Mouse (Mus musculus) midbrain, postnatal 0 days (tissue): ENCODE measurements at regions not wholly inside any gene's neighbourhood (a gene's known extent, or its start where the extent isn't known, plus 50 kb on each side); places are given as distances from the start of the nearest gene placed in this dataset.

Experiments used
- ATAC-seq: fragments of 200-750 bp; cut with Nextera tagmentation; 2 replicates; pipeline ENCODE4 v1.8.0; 2017; ENCODE audit warnings: moderate number of reproducible peaks, mild to moderate bottlenecking, moderate TSS enrichment, moderate library complexity; ENCODE audit not compliant: low FRiP score
- DNase-seq: peaks from one replicate; pipeline ENCODE4 v3.0.0-alpha.2; 2015; ENCODE audit warnings: low spot score
- H3K27ac ChIP-seq: fragments of 300-500 bp; sonication (generic); 2 replicates; pipeline ENCODE4 v1.5.1; 2014; ENCODE audit warnings: low read depth, mild to moderate bottlenecking, low read length, mixed read lengths
- H3K27me3 ChIP-seq: fragments of 300-500 bp; sonication (generic); 2 replicates; pipeline ENCODE4 v1.6.1; 2014; ENCODE audit warnings: low read length, control low read depth, mixed read lengths; ENCODE audit not compliant: insufficient read depth
- H3K36me3 ChIP-seq: fragments of 300-500 bp; sonication (generic); 2 replicates; pipeline ENCODE4 v1.6.1; 2014; ENCODE audit warnings: low read length, control low read depth, mixed read lengths; ENCODE audit not compliant: insufficient read depth
- H3K4me1 ChIP-seq: fragments of 300-500 bp; sonication (generic); 2 replicates; pipeline ENCODE4 v1.6.1; 2014; ENCODE audit warnings: mild to moderate bottlenecking, control low read depth, antibody characterized with exemption, low read length, mixed read lengths; ENCODE audit not compliant: insufficient read depth
- H3K4me2 ChIP-seq: fragments of 300-500 bp; sonication (generic); 2 replicates; pipeline ENCODE4 v1.6.1; 2014; ENCODE audit warnings: low read depth, mild to moderate bottlenecking, low read length, mixed read lengths; ENCODE audit not compliant: poor library complexity, severe bottlenecking
- H3K4me3 ChIP-seq: fragments of 300-500 bp; sonication (generic); 2 replicates; pipeline ENCODE4 v1.5.1; 2014; ENCODE audit warnings: low read depth, mild to moderate bottlenecking, low read length, moderate library complexity
- H3K9ac ChIP-seq: fragments of 300-500 bp; sonication (generic); replicated peaks from 2 replicates; pipeline ENCODE4 v1.6.1; 2014; ENCODE audit warnings: mild to moderate bottlenecking, low read length, moderate library complexity, mixed read lengths; ENCODE audit not compliant: poor library complexity, severe bottlenecking
- H3K9me3 ChIP-seq: fragments of 300-500 bp; sonication (generic); 2 replicates; pipeline ENCODE4 v1.6.1; 2016; ENCODE audit warnings: low read length, control low read depth
- CTCF ChIP-seq: IDR thresholded peaks from 2 replicates; pipeline ENCODE4 v1.5.1; 2016; ENCODE audit warnings: antibody characterized with exemption, mild to moderate bottlenecking
- WGBS: fragments of 180-500 bp; shearing (Covaris S2); extraction: QIAGEN DNeasy Blood & Tissue Kit; methylation state at CpG from one replicate; pipeline ENCODE4 v1.1.7; 2014; 5-methylcytosine and 5-hydroxymethylcytosine counted together

- no peak overlapping the region for H3K4me3 ChIP-seq
- no peak overlapping the region for H3K27ac ChIP-seq
- WGBS = 92% methylated on average over 2 of the region's 2 CpGs
- TF ChIP-seq CTCF = no peak
- H3K9me3 ChIP-seq = no peaks in the 10 kb centered on the region
- no peak overlapping the region for H3K4me2 ChIP-seq
- H3K9ac ChIP-seq = no peak overlapping the region
- no peaks in the 10 kb centered on the region for H3K4me1 ChIP-seq
- no peak for DNase-seq
- ATAC-seq = no peak
- H3K36me3 ChIP-seq = no peaks in the 10 kb centered on the region
- no peaks in the 10 kb centered on the region for H3K27me3 ChIP-seq
Observed at GRCm38 (mm10) chr13:86274926-86275622, 228.4 kb upstream of the Cox7c start.

DNA sequence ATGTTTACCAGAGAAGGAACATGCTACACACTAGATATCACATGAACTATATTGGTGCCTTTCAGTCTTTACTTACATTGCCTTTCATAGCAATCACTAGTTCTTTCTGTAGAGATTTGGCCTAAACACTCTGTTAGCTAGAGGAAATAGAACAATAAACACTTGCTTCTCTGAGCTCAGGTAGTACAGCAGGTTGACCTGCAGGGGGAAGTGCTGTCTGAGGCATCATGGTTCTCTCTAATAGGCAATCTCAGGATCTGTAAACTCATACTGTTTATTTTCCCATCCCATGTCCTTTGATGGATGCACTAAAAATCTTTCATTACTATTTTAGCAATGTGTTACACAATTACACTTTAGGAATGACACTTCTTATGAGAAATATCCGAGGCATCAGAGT is 191.3 kb upstream of the Cox7c start:
- Histone ChIP-seq H3K4me3 (no peak overlapping the region), H3K9ac (no peak overlapping the region), H3K4me1 (no peaks in the 10 kb centered on the region), H3K27me3 (no peaks in the 10 kb centered on the region), H3K36me3 (no peaks in the 10 kb centered on the region), H3K9me3 (no peaks in the 10 kb centered on the region), H3K27ac (no peak overlapping the region), H3K4me2 (no peak overlapping the region)
- 89% methylated on average over 1 of the region's 1 CpGs for WGBS
- ATAC-seq = no peak
- TF ChIP-seq CTCF = peak; percentile 56
- peak; percentile 17 for DNase-seq

DNA sequence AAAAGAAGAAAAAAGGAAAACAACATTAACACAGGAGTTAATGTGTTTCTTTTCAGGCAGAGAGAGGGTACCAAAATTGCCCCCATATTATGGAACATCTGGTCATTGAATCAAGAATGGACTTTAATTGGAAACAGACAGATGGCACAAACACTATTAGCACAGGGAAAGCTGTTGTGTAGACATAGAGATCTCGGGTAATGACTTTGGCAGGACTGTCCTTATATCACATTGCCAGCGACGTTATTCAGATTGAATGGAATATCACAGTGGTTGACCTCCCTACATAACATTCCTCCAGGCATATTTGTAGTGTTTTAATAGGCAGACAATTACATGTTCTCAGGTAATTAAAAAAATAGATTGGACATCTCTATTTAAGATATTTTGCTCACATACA is 158.9 kb upstream of the Cox7c start:
- Histone ChIP-seq H3K9me3 (no peaks in the 10 kb centered on the region), H3K4me3 (no peak overlapping the region), H3K4me1 (no peaks in the 10 kb centered on the region), H3K36me3 (no peaks in the 10 kb centered on the region), H3K4me2 (no peak overlapping the region), H3K9ac (no peak overlapping the region), H3K27ac (no peak overlapping the region), H3K27me3 (no peaks in the 10 kb centered on the region)
- 69% methylated on average over 3 of the region's 3 CpGs for WGBS
- no peak for TF ChIP-seq CTCF
- DNase-seq = peak; percentile 31
- ATAC-seq = no peak

DNA sequence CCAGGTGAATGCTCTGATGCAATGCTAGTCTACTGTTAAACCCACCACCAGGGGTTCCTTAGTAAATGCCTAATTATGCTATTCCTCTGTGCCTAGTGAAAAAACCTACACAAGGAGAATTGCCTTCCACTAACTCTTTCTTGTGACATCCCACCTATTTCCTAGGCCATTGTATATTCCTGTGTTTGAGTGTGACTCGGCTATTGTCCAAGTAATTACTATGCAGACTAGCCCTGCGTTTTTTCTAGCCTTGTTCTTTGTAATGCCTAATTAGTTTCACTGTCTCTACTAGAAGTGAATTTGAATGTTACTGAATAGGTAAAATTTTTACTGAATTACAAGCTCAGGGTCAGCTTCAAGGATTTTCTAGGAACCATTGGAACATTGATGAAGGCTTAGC is 133.8 kb upstream of the Cox7c start:
- Histone ChIP-seq H3K4me3 (no peak overlapping the region), H3K4me2 (no peak overlapping the region), H3K9me3 (no peaks in the 10 kb centered on the region), H3K36me3 (no peaks in the 10 kb centered on the region), H3K4me1 (no peaks in the 10 kb centered on the region), H3K27ac (no peak overlapping the region), H3K27me3 (no peaks in the 10 kb centered on the region), H3K9ac (no peak overlapping the region)
- 46% methylated on average over 2 of the region's 2 CpGs for WGBS
- no peak for TF ChIP-seq CTCF
- DNase-seq (peak; percentile 0), ATAC-seq (no peak)

DNA sequence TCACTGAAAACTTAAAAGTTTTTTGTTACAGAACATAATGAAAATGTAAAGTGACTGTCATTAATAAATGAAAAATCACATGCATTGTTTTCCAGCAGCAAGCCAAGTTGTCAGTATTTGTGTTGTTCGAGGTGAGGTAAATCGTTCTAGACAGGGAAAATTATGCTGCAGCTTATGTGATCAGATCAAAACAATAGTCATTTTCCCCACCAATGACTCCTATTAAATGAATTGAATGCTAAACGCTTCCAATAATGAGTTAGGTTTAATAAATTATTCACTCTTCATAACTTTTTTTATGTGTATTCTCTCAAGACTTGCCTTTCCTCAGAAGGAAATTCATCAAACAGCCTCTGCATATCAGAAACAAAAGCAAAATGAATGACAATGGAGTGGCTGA is 100.6 kb upstream of the Cox7c start:
- no peak for DNase-seq
- WGBS = 71% methylated on average over 3 of the region's 3 CpGs
- no peak for TF ChIP-seq CTCF

GRCm38 (mm10) chr13:86111372-86112094 is 64.8 kb upstream of the Cox7c start:
- Histone ChIP-seq H3K4me1 (no peaks in the 10 kb centered on the region), H3K27ac (no peak overlapping the region), H3K9me3 (no peaks in the 10 kb centered on the region), H3K4me2 (no peak overlapping the region), H3K4me3 (no peak overlapping the region), H3K27me3 (no peaks in the 10 kb centered on the region), H3K9ac (no peak overlapping the region), H3K36me3 (no peaks in the 10 kb centered on the region)
- no peak for TF ChIP-seq CTCF
- DNase-seq (no peak), ATAC-seq (no peak)
- WGBS = 88% methylated on average over 6 of the region's 6 CpGs

More for the DNA sequence above, 100.6 kb upstream of the Cox7c start:
- Histone ChIP-seq H3K9me3 (no peaks in the 10 kb centered on the region), H3K4me2 (no peak overlapping the region), H3K4me3 (no peak overlapping the region), H3K4me1 (no peaks in the 10 kb centered on the region), H3K27me3 (no peaks in the 10 kb centered on the region), H3K36me3 (no peaks in the 10 kb centered on the region), H3K27ac (no peak overlapping the region), H3K9ac (no peak overlapping the region)
- no peak for ATAC-seq
